Mouse (Mus musculus): ENCODE data around the gene Setx. TPM values are rescaled to one million over a fixed set of nuclear protein-coding genes. Genes with fewer than 3 reads are reported as not detected.

Gene Setx
- total RNA-seq, 2 experiments from 2014 or later: 39.9 to 43.6 TPM

DNA sequence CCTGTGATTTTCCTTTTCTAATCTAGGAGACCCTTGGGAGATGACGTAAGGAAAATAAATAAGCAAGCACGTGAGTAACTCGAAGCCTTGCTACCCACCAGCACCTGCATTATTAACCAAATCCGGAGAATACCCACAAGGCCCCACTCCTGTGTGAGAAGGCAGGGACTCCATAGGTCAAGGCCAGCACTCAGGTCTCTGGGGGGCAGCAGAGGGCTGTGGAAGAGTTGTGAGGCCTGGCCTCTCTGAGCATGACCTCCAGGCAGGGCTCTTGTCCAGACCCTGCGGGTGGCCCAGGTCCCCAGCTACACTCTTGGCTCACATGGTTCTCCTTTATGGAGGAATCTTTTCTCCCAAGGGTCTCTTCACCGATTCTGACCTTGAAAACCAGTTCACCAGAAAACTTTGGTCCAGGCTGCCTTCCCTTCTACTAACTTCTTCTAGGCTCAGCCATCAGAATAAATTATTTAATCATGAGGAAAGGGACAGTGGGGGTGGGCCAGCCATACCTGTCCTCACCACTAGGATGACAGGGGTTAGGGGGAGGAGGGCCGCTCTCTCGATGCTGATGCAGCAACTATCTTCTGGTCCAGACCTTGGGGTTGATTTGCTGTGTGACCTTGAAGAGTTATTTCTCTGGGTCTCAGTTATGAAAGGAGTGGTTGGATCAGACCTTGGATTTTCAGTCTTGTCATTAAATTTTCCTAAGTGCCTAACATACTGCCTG is 92.5 kb downstream of the Setx start:
- DNase-seq (ENCODE audit: low spot score in 2 of 2): no peak

DNA sequence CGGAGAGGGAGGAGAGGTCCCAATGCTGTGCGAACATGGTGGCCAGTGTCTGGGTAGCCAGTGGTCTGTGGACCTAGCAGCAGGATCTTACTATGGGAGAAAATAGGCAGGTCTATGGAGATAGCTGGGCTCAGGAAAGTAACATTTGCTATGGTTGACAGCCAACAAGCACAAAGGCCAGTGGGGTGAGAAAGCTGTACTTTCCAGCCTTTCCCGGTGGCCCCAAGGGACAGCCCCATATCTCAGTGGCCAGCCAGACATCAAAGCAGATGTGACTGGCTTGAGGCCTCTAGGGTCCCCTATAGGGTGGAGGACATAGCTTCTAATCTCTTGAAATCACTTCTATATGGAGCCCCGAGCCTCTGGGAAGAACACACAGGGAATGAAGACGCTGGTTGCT is 93.1 kb downstream of the Setx start:
- DNase-seq (ENCODE audit: low spot score in 2 of 2): no peak

DNA sequence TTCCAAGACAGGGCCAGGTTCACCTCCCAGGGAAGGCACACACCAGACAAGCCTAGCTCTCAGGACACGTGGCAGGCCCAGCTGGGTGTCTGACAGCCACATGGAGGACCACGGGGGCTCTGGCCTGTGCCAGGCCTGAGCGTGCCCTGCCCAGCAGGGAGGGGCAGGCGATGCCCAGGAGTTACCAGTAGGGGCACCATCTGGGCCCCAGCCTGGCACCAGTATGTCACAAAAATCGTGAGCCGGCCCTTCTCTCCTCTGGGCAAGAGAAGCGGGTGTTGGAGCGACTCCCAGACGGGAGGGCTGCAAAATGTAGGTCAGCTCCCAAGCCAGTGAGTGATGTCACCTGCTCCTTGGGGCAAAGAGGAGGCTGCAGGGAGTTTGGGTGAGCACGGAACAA is 93.9 kb downstream of the Setx start:
- DNase-seq (ENCODE audit: low spot score in 2 of 2): peak; percentile 18 to 42

DNA sequence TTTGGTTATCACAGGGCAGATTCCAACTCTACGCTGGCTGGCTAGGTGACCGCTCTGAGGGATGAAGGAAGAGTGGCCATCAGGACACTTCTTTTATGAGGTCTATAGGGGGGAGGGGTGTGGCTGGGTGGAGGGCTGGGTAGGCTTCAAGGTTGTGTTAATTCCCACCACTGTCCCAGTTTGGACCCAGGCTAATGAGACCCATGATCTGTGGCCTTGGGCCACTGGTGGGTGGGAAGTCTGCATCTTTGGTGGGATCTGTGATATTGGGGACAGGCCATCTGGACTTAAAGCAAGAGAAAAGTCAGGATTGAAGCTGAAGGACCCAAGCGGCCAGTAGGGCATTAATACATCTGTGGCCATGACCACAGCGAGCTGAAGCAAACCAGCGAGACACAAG is 94.8 kb downstream of the Setx start:
- no peak for DNase-seq (ENCODE audit: low spot score in 2 of 2)

DNA sequence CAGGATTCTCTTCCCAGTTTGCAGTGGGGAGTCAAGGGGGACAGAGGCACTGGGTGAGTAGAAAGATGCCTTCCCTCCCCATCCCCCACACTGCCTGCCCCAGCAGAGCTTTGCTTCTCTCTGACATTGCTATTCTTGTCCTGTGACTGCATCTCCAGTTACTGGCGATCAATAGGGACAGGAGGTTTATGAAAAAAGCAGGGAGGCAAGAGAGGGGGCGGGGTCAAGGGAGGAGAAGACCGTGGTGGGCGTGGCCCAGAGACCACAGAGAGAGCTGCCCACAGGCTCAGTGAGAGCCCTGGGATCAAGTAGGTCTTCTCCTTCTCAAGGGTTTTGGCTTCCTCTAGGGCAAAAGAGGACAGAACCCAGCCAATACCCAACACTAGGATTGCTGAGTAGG is 98.3 kb downstream of the Setx start:
- DNase-seq (ENCODE audit: low spot score in 2 of 2): no peak

DNA sequence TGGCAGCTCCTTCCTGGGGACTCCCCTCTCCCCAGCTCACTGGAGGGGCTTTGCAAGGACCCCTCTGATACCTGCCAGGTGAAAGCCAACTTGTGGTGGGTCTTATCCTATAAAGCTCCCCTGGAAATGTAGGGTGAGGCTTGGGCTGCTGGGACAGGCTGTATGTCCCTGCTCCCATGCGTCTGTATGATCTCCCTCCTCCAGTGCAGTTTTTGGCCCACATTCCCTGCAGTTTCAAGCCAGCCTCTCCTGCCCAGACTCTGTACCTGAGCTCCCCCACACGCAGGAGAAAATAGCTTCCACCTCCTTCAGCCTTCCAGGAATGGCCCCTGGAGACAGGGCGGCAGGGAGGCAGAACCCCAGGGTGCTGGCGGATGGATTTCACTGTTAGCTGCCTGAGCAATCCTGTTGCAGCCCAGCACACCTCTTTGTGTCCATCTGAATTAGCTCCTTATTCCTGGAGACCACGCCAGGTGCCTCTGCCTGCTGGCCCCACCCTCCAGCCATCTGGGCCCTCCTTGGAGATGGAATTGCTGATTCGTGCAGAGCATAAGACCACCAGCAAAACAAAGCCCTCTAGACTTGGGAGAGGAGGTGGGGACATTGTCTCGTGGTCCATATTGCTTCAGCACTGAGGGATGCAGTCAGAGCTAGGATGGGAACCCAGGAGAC is 99.7 kb downstream of the Setx start:
- DNase-seq (ENCODE audit: low spot score in 2 of 2): no peak

DNA sequence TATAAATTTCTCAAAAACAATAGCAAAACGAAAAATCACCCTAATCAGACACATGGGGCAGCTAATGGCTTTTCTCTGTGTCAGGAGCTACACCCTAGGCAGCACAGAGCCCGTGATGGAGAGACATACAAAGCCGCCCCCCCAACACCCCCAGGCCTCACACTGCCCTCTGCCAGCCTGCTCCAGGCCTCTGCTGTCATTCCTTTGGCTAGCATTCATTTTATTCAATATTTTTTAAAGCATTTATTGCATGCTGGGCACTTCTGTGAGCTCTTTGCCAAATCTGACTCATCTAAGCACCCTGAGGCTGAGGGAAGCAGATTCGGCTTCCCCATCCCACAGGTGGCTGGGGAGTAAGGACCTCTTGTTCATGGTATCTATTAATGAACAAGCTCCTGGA is 102.7 kb downstream of the Setx start:
- no peak for DNase-seq (ENCODE audit: low spot score in 2 of 2)

DNA sequence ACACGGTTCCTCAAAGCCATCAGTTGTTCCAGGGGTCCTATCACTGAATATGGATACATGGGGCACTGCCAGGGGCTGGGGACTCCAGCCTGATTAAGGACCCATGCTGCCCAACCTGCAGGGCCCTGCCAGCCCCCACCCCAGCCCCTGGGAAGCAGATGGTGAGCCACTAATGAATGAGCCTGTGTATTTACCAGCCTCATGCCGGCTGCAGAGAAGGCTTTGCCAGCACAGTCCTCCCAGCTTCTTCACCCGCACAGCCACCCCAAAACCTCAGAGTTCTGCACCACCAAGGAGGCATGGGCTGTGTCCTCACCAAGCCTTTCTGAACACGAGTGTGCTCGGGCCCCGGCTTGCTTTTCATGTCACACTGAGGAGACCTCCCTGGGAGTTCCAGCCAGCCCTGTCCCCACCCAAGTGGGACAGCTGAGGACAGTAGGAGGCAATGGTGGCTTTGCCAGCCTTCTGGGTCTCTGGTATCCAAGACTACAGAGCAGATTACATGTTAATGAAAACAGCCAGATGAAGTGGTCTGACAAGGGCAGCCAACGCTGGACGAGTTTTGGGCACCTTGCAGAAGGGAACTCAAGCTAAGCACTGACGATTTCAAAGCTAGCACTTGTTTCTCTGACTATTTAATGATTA is 106.3 kb downstream of the Setx start:
- no peak for DNase-seq (ENCODE audit: low spot score in 2 of 2)

Other genes starting within 250 kb of the Setx start
- gene Barhl1, start 207.5 kb upstream of the Setx start, total RNA-seq (2021): under 1 TPM in 1 of 2 experiments, not detected in 1; 0.79 TPM
- gene Cfap77, start 69.1 kb upstream of the Setx start, total RNA-seq (2021): 1 to 10 TPM; 1.2 to 1.9 TPM
- 10 to 100 TPM; 16.4 to 16.8 TPM for gene Ttf1, start 63.9 kb upstream of the Setx start, total RNA-seq (2021)
- 10 to 100 TPM; 31.5 to 32.3 TPM for gene Ntng2, start 128.8 kb downstream of the Setx start, total RNA-seq (2021)
- 10 to 100 TPM; 25.8 to 29.2 TPM for gene Med27, start 222.6 kb downstream of the Setx start, total RNA-seq (2021)